Mouse (Mus musculus): ENCODE measurements at regions not wholly inside any gene's neighbourhood (a gene's known extent, or its start where the extent isn't known, plus 50 kb on each side); places are given as distances from the start of the nearest gene placed in this dataset.

GRCm38 (mm10) chr10:117909811-117910239, 64.0 kb upstream of the Rap1b start:
- no peak overlapping the region for H3K4me3 ChIP-seq (ENCODE audit: low read depth, low read length)
- 0 out of 2 replicates have a peak, but pooled peaks cover 2% of the 10 kb centered on the region for H3K4me1 ChIP-seq (ENCODE audit: control insufficient read depth, insufficient read depth, low read length)
- no peaks in the 10 kb centered on the region for H3K27me3 ChIP-seq (ENCODE audit: control insufficient read depth, insufficient read depth, low read length)

GRCm38 (mm10) chr10:117910426-117910825, 64.6 kb upstream of the Rap1b start:
- no peaks in the 10 kb centered on the region for H3K36me3 ChIP-seq (ENCODE audit: control insufficient read depth, insufficient read depth, low read length)
- 0 out of 2 replicates have a peak, but pooled peaks cover 2% of the 10 kb centered on the region for H3K4me1 ChIP-seq (ENCODE audit: control insufficient read depth, insufficient read depth, low read length)
- no peak overlapping the region for H3K27ac ChIP-seq (ENCODE audit: low read depth, low read length)
- H3K9me3 ChIP-seq (ENCODE audit: control insufficient read depth, low read length), result no peaks in the 10 kb centered on the region
- H3K4me3 ChIP-seq (ENCODE audit: low read depth, low read length), result no peak overlapping the region
- WGBS, result 85% methylated on average over 7 of the region's 7 CpGs
- no peak for ATAC-seq (ENCODE audit: low FRiP score)
- no peak for DNase-seq (ENCODE audit: low spot score, missing footprints)
- no peak overlapping the region for H3K4me2 ChIP-seq
- H3K27me3 ChIP-seq (ENCODE audit: control insufficient read depth, insufficient read depth, low read length), result no peaks in the 10 kb centered on the region
- H3K9ac ChIP-seq (ENCODE audit: low read length), result no peak overlapping the region

More at GRCm38 (mm10) chr10:117909811-117910239, 64.0 kb upstream of the Rap1b start:
- 67% methylated on average over 11 of the region's 11 CpGs for WGBS
- DNase-seq (ENCODE audit: low spot score, missing footprints) (no peak), ATAC-seq (ENCODE audit: low FRiP score) (no peak)
- no peak overlapping the region for H3K4me2 ChIP-seq
- no peak overlapping the region for H3K9ac ChIP-seq (ENCODE audit: low read length)
- H3K9me3 ChIP-seq (ENCODE audit: control insufficient read depth, low read length), result no peaks in the 10 kb centered on the region
- no peaks in the 10 kb centered on the region for H3K36me3 ChIP-seq (ENCODE audit: control insufficient read depth, insufficient read depth, low read length)
- no peak overlapping the region for H3K27ac ChIP-seq (ENCODE audit: low read depth, low read length)

DNA sequence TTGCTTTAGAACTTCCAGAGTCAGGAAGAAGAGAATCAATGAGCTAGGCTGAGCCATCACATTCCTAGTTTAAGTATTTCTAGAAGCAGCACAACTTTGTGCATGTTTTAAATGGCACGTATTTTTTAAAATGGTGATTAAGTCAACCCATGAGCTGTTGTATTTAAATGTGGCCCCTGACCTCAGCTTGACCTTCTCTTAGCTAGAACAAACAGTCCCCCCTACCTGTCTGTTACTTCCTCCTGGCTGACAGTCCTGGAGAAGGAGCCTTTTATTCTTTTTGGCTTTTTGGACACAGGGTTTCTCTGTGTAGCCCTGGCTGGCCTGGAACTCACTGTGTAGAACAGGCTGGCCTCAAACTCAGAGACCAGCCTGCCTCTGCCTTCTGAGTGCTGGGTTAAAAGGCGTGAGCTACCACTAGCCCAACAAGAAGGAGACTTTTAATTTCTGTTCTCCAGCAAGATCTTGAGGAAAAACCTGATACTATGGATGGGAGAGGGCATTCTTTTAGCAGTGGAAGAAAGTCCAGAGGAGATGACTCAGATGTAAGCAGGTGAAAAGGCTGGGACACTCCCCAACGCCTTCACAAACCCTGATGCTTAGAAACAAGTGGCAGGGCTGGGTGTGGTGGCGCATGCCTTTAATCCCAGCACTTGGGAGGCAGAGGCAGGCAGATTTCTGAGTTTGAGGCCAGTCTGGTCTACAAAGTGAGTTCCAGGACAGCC, 69.3 kb upstream of the Rap1b start:
- H3K9ac ChIP-seq (ENCODE audit: low read length), result no peak overlapping the region
- H3K27ac ChIP-seq (ENCODE audit: low read depth, low read length), result no peak overlapping the region
- H3K9me3 ChIP-seq (ENCODE audit: control insufficient read depth, low read length), result no peaks in the 10 kb centered on the region
- DNase-seq (ENCODE audit: low spot score, missing footprints) (no peak), ATAC-seq (ENCODE audit: low FRiP score) (no peak)
- no peaks in the 10 kb centered on the region for H3K36me3 ChIP-seq (ENCODE audit: control insufficient read depth, insufficient read depth, low read length)
- H3K4me1 ChIP-seq (ENCODE audit: control insufficient read depth, insufficient read depth, low read length), result no peaks in the 10 kb centered on the region
- H3K4me3 ChIP-seq (ENCODE audit: low read depth, low read length), result no peak overlapping the region
- no peaks in the 10 kb centered on the region for H3K27me3 ChIP-seq (ENCODE audit: control insufficient read depth, insufficient read depth, low read length)
- 90% methylated on average over 4 of the region's 4 CpGs for WGBS
- no peak overlapping the region for H3K4me2 ChIP-seq

- 70% methylated on average over 7 of the region's 7 CpGs for WGBS
Measured at GRCm38 (mm10) chr10:117916280-117916679, 70.4 kb upstream of the Rap1b start.

DNA sequence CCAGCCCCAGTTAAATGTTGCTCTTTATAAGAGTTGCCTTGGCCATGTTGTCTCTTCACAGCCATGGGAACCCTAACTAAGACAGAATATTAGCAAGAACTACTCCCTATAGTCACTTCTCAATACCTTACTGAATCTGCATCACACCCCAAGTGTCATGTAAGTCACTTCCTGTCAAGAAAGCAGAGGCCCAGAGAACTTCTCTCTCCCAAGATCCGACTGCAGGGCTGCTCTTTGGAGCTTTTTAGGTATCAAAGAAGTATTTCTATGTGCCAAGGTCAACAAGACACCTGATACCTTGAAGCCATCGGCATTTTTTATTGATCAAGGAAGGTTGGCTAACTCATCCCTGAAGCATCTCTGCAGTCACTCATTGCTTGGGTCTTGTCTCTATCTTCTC, 72.0 kb upstream of the Rap1b start:
- Histone ChIP-seq H3K9ac (ENCODE audit: low read length) (no peak overlapping the region), H3K4me1 (ENCODE audit: control insufficient read depth, insufficient read depth, low read length) (no peaks in the 10 kb centered on the region), H3K36me3 (ENCODE audit: control insufficient read depth, insufficient read depth, low read length) (no peaks in the 10 kb centered on the region), H3K4me3 (ENCODE audit: low read depth, low read length) (no peak overlapping the region), H3K27me3 (ENCODE audit: control insufficient read depth, insufficient read depth, low read length) (no peaks in the 10 kb centered on the region), H3K4me2 (no peak overlapping the region), H3K9me3 (ENCODE audit: control insufficient read depth, low read length) (no peaks in the 10 kb centered on the region), H3K27ac (ENCODE audit: low read depth, low read length) (no peak overlapping the region)
- WGBS, result 80% methylated on average over 2 of the region's 2 CpGs
- no peak for ATAC-seq (ENCODE audit: low FRiP score)
- DNase-seq (ENCODE audit: low spot score, missing footprints), result no peak

More at GRCm38 (mm10) chr10:117916280-117916679, 70.4 kb upstream of the Rap1b start:
- Histone ChIP-seq H3K36me3 (ENCODE audit: control insufficient read depth, insufficient read depth, low read length) (no peaks in the 10 kb centered on the region), H3K27ac (ENCODE audit: low read depth, low read length) (no peak overlapping the region), H3K4me3 (ENCODE audit: low read depth, low read length) (no peak overlapping the region), H3K27me3 (ENCODE audit: control insufficient read depth, insufficient read depth, low read length) (no peaks in the 10 kb centered on the region), H3K9me3 (ENCODE audit: control insufficient read depth, low read length) (no peaks in the 10 kb centered on the region), H3K4me2 (no peak overlapping the region), H3K4me1 (ENCODE audit: control insufficient read depth, insufficient read depth, low read length) (no peaks in the 10 kb centered on the region), H3K9ac (ENCODE audit: low read length) (no peak overlapping the region)
- ATAC-seq (ENCODE audit: low FRiP score) (no peak), DNase-seq (ENCODE audit: low spot score, missing footprints) (no peak)

GRCm38 (mm10) chr10:117918616-117919015, 72.8 kb upstream of the Rap1b start:
- H3K27me3 ChIP-seq (ENCODE audit: control insufficient read depth, insufficient read depth, low read length), result no peaks in the 10 kb centered on the region
- H3K9me3 ChIP-seq (ENCODE audit: control insufficient read depth, low read length), result no peaks in the 10 kb centered on the region
- no peak overlapping the region for H3K27ac ChIP-seq (ENCODE audit: low read depth, low read length)
- H3K4me3 ChIP-seq (ENCODE audit: low read depth, low read length), result no peak overlapping the region
- 81% methylated on average over 8 of the region's 8 CpGs for WGBS
- no peak for ATAC-seq (ENCODE audit: low FRiP score)
- H3K4me2 ChIP-seq, result no peak overlapping the region
- H3K9ac ChIP-seq (ENCODE audit: low read length), result no peak overlapping the region
- H3K4me1 ChIP-seq (ENCODE audit: control insufficient read depth, insufficient read depth, low read length), result no peaks in the 10 kb centered on the region
- DNase-seq (ENCODE audit: low spot score, missing footprints), result no peak
- H3K36me3 ChIP-seq (ENCODE audit: control insufficient read depth, insufficient read depth, low read length), result no peaks in the 10 kb centered on the region

GRCm38 (mm10) chr10:117919186-117919941, 73.5 kb upstream of the Rap1b start:
- DNase-seq (ENCODE audit: low spot score, missing footprints) (no peak), ATAC-seq (ENCODE audit: low FRiP score) (no peak)
- 87% methylated on average over 7 of the region's 7 CpGs for WGBS
- Histone ChIP-seq H3K4me3 (ENCODE audit: low read depth, low read length) (no peak overlapping the region), H3K9ac (ENCODE audit: low read length) (no peak overlapping the region), H3K27me3 (ENCODE audit: control insufficient read depth, insufficient read depth, low read length) (no peaks in the 10 kb centered on the region), H3K4me2 (no peak overlapping the region), H3K4me1 (ENCODE audit: control insufficient read depth, insufficient read depth, low read length) (no peaks in the 10 kb centered on the region), H3K36me3 (ENCODE audit: control insufficient read depth, insufficient read depth, low read length) (no peaks in the 10 kb centered on the region), H3K9me3 (ENCODE audit: control insufficient read depth, low read length) (no peaks in the 10 kb centered on the region), H3K27ac (ENCODE audit: low read depth, low read length) (no peak overlapping the region)

DNA sequence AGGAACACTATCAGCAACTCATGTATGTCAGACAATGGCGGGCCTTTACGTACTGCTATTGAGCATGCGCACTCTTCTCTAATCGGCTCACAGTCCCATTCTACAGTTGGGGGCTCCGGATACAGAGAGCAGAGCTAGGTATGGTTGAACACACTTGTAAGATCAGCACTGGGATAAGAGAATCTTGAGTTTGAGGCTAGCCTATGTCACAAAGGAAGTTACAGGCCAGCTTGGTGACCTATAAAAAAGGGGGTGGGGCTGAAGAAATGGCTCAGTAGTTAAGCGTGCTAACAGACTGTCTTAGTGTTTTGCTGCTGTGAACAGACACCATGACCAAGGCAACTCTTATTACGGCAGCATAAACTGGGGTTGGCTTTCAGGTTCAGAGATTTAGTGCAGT, 79.4 kb upstream of the Rap1b start:
- H3K9ac ChIP-seq (ENCODE audit: low read length), result no peak overlapping the region
- 94% methylated on average over 7 of the region's 7 CpGs for WGBS
- no peak overlapping the region for H3K4me2 ChIP-seq
- H3K27ac ChIP-seq (ENCODE audit: low read depth, low read length), result no peak overlapping the region
- ATAC-seq (ENCODE audit: low FRiP score) (no peak), DNase-seq (ENCODE audit: low spot score, missing footprints) (no peak)
- H3K36me3 ChIP-seq (ENCODE audit: control insufficient read depth, insufficient read depth, low read length), result no peaks in the 10 kb centered on the region
- H3K27me3 ChIP-seq (ENCODE audit: control insufficient read depth, insufficient read depth, low read length), result no peaks in the 10 kb centered on the region
- no peaks in the 10 kb centered on the region for H3K4me1 ChIP-seq (ENCODE audit: control insufficient read depth, insufficient read depth, low read length)
- no peaks in the 10 kb centered on the region for H3K9me3 ChIP-seq (ENCODE audit: control insufficient read depth, low read length)
- H3K4me3 ChIP-seq (ENCODE audit: low read depth, low read length), result no peak overlapping the region
